Mouse (Mus musculus) olfactory bulb, adult 2 months (tissue): ENCODE results near the gene Rnf220. TPM values are rescaled to one million over a fixed set of nuclear protein-coding genes. Genes with fewer than 3 reads are reported as not detected.

ENCODE experiments used
- H3K27ac ChIP-seq: fragments of 200-500 bp; 2 replicates; pipeline ENCODE4 v1.5.1; 2012; ENCODE audit warnings: low read depth, low read length; ENCODE audit not compliant: insufficient read depth
- H3K4me1 ChIP-seq: fragments of 200-500 bp; 2 replicates; pipeline ENCODE4 v1.6.1; 2012; ENCODE audit warnings: low read length; ENCODE audit not compliant: control insufficient read depth, insufficient read depth
- H3K4me3 ChIP-seq: fragments of 200-500 bp; 2 replicates; pipeline ENCODE4 v1.5.1; 2012; ENCODE audit warnings: mild to moderate bottlenecking, low read depth, low read length, moderate library complexity; ENCODE audit not compliant: insufficient read depth
- CTCF ChIP-seq: fragments of 200-500 bp; IDR thresholded peaks from 2 replicates; pipeline ENCODE4 v1.5.1; 2012; ENCODE audit warnings: low read depth, mild to moderate bottlenecking, low read length, moderate library complexity; ENCODE audit not compliant: insufficient read depth
- POLR2A ChIP-seq: fragments of 200-500 bp; IDR thresholded peaks from 2 replicates; pipeline ENCODE4 v1.6.1; 2012; ENCODE audit warnings: mild to moderate bottlenecking, low read depth, low read length, moderate library complexity; ENCODE audit not compliant: insufficient read depth
- WGBS: fragments of 180-500 bp; shearing (Covaris S2); methylation state at CpG from one replicate; pipeline ENCODE4 v1.1.7; 2018; 5-methylcytosine and 5-hydroxymethylcytosine counted together
- polyA plus RNA-seq: library from polyadenylated mRNA; stranded (reverse); fragments of >200 nt; gene quantifications from 2 replicates; pipeline ENCODE4 v1.2.4, GENCODE M21; 2012; ENCODE audit warnings: low replicate concordance; ENCODE audit not compliant: missing spikeins, insufficient read depth, insufficient read length

Gene Rnf220
- polyA plus RNA-seq, 1 experiment = not detected

DNA sequence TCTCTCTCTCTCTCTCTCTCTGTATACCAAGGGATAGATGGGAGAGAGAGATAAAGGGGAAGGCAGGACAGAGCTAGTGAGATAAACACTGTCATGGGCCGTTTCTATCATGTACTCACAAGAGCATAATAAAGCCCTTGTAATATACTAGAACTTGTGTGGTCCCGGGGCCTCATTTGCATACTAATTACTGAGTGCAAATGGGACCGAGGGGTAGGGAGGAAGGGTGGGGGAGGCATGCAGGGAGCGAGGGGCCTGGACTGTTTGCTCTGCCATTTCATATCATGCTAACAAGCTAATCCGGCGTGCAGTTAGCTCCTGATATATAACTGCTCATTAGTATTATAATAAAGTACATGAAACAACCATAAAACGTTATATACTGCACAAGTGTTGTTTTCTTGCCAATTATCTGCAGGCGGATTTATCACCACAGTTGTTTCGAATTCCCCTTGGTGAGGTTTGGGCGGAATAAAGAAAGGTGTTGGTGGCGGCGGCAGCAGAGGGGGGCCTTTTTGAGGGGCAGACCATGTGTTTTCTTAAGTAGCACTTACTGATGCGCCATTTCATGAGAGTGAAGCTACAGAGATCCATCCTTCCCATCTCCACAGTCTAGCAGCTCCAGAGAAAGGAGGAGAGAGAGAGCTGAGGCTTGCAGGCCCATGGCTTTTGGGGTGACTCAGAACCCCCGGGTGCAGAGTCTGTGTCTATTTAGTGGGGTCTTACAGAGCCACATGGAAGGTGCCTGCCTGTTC is 116.9 kb downstream of the Rnf220 start:
- TF ChIP-seq CTCF = no peak
- TF ChIP-seq POLR2A = no peak
- Histone ChIP-seq H3K27ac (no peak overlapping the region), H3K4me1 (no peaks in the 10 kb centered on the region), H3K4me3 (no peak overlapping the region)
- 48% methylated on average over 14 of the region's 14 CpGs for WGBS

DNA sequence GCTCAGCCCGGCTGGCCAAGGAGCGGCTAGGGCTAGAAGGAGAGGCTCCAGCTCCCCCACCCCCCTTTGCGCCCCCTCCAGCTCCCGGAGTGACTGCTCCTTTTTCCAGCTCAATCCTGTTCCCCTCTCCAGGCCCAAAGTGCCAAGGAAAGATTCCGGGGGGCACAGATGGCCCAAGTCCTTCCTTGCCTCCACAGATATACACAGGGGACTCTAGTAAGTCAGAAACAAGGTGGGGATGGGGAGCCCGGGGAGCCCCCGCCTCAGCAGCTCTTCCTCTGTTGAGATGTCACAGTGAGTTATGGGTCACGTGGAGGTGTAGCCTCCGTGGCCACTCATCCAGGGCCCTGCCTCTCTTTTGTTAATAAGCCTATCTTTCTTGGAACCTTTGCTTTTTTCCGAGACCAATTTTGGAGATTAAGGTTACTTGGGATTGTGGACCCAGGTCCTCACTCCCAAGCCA is 122.7 kb downstream of the Rnf220 start:
- no peak overlapping the region for H3K4me3 ChIP-seq
- H3K27ac ChIP-seq = no peak overlapping the region
- WGBS = 49% methylated on average over 10 of the region's 10 CpGs
- H3K4me1 ChIP-seq = peaks cover 4% of the 10 kb centered on the region
- TF ChIP-seq POLR2A (no peak), CTCF (no peak)

DNA sequence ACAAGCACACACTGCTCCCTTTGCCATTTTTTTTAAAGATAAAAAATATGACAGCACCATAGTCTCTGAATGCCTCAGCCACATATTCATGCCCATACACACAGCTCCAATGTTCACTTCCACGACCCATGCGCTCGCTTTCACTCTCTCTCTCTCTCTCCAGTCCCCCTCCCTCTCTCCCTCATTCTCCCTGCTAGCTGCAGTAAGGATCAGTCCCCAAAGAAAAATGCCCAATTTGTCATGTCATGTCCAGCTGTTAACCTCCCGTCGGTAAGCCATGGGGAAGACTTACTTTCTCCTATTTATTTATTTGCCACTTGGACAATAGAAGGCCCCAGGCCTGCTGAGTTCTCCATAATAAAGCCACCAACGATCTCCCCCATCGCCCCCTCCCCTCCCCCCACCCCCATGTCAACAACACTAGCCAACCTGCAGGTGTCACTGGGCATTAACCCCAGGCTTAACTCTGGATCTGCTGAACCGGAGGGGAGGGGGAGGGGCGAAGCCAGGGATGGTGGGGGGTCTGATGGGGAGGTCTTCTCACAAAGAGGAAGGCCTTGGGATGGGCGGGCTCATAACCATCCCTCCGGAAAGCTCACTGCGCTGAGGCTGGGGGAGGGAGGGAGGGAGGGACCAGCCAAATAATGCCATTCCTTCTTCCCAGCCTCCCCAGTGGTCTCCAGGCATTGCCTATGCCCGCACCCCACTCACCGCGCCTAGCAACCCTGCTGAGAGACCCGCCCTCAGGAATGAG is 123.4 kb downstream of the Rnf220 start:
- peaks cover 4% of the 10 kb centered on the region for H3K4me1 ChIP-seq
- H3K27ac ChIP-seq = no peak overlapping the region
- TF ChIP-seq CTCF (no peak), POLR2A (no peak)
- no peak overlapping the region for H3K4me3 ChIP-seq
- whole genome bisulfite sequencing = 24% methylated on average over 16 of the region's 16 CpGs

DNA sequence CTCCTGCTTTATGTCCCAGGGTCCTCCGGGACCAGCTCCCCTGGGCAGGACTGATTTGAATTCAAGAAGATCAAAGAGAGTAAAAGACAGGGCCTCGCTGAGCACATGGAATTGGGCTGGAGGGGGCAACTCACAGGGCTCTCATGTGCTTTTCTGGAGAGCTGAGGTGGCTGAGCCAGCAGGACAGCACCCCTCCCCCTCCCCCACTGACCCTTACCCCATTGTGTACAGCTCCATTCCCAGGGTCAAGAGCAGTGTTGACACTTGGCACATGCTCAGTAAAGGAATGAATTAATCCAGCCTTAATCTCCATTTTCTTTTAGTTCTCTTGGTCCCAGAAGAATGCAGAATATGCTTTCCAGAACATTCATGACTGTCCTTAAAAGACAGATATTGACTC is 125.0 kb downstream of the Rnf220 start:
- TF ChIP-seq CTCF (no peak), POLR2A (no peak)
- peaks cover 4% of the 10 kb centered on the region for H3K4me1 ChIP-seq
- no peak overlapping the region for H3K27ac ChIP-seq
- 75% methylated on average over 2 of the region's 2 CpGs for WGBS
- no peak overlapping the region for H3K4me3 ChIP-seq

DNA sequence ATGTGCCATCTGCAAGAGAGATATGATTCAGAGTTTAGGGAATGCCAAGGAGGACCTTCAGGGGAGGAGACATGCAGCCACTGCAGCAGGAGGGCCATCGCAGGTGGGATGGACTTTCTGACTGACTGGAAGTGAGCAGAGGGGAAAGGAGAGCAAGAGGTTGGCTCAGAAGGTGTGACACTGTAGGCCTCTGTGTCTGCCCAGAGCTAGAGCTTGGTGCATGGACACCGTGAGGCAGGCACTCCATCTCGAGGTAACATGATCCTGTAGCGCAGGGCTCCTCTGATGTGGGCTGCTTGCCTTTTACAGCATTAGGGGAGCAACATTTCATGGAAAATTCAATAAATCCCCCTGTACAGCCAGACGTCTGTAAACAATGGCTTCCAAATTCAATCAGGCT is 126.5 kb downstream of the Rnf220 start:
- peaks cover 4% of the 10 kb centered on the region for H3K4me1 ChIP-seq
- no peak overlapping the region for H3K4me3 ChIP-seq
- WGBS = 86% methylated on average over 5 of the region's 5 CpGs
- no peak overlapping the region for H3K27ac ChIP-seq
- no peak for TF ChIP-seq CTCF
- TF ChIP-seq POLR2A = no peak

DNA sequence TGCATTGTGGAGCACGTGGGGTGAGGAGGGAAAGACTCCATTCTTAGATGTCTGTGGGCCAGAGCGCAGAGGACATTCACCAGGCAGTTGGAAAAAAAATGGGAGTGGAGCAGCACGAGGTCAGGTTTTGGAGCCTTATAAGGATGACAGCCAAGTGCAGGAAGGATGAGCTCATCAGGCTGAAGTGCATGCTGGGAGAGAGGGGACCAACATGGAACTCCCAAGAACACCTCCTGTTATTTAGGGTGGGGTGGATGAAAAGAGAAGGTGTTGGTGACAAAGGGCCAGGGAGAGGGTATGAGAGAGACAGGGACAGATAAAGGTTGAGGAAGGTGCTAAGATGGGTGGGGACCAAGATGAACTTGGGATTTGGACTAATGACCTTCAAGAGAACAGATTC is 127.3 kb downstream of the Rnf220 start:
- TF ChIP-seq POLR2A (no peak), CTCF (no peak)
- 92% methylated on average over 3 of the region's 3 CpGs for WGBS
- H3K4me3 ChIP-seq = no peak overlapping the region
- H3K4me1 ChIP-seq = peaks cover 4% of the 10 kb centered on the region
- no peak overlapping the region for H3K27ac ChIP-seq

DNA sequence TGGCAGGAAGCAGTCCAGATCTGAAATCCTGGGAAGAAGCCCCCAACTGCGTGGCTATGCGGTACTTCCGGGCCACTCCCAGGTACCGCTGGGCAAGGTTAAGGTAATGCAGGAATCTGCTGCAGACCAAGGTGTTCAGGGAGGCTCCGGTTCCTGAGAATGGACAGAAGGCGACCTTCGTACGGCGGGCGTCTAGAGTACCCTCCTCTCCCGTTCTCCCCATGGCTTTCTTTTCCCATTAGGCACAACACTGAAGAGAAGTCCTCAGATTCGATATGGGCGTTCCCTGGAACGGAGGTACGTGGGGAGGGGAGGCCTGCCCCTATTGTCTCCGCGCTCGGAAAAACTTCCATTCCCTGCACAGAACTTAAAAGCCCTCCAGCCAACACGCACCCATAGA is 129.5 kb downstream of the Rnf220 start:
- TF ChIP-seq POLR2A (no peak), CTCF (no peak)
- H3K4me1 ChIP-seq = no peaks in the 10 kb centered on the region
- no peak overlapping the region for H3K27ac ChIP-seq
- H3K4me3 ChIP-seq = no peak overlapping the region
- WGBS = 80% methylated on average over 19 of the region's 19 CpGs

DNA sequence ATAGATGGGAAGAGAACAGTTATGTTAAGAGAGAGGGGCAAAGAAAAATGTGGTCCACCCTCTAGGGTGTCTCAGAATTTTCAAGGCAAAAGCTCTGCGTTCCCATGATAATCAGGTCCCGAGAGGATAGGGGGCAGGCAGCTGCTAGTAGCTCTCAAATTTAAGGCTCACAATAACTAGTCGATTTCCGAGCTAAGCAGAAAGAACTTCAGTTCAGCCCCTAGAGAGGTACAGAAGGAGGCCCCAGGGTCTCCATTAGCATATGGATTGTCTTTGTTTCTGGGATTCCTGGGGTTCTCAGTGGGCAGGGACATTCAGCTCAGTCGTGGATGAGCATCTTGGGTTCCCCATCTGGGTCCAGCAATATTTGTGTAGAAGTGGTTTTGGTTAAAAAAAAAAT is 134.8 kb downstream of the Rnf220 start:
- WGBS = 40% methylated on average over 5 of the region's 5 CpGs
- Histone ChIP-seq H3K27ac (no peak overlapping the region), H3K4me1 (peaks cover 4% of the 10 kb centered on the region; the same call in 1 of the 2 replicates), H3K4me3 (no peak overlapping the region)
- TF ChIP-seq POLR2A = no peak
- TF ChIP-seq CTCF = no peak

DNA sequence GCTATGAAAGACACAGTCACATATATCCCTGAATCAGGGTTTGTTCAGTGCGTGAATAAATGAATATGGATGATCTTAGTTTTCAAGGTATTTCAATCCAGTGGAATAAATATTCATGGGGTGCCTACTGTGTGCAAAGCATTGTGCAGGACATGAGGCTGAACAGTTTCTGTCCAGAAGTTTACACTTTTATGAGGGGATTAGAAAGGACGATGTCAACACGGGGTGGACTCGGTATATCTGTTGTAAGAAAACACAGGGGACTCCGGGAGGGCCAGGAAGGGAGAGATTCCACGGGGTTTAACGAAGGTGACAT is 135.3 kb downstream of the Rnf220 start:
- peaks cover 4% of the 10 kb centered on the region; the same call in 1 of the 2 replicates for H3K4me1 ChIP-seq
- TF ChIP-seq CTCF = no peak
- no peak for TF ChIP-seq POLR2A
- no peak overlapping the region for H3K4me3 ChIP-seq
- WGBS = 42% methylated on average over 7 of the region's 7 CpGs
- H3K27ac ChIP-seq = no peak overlapping the region
